Mouse (Mus musculus) limb, embryonic 11.5 days (tissue): ENCODE data around the gene Arhgef3. TPM values are rescaled to one million over a fixed set of nuclear protein-coding genes. Genes with fewer than 3 reads are reported as not detected.
A peak's percentile ranks its signal among the peaks of the same experiment; 100 is the strongest.

Experiments
- ATAC-seq: fragments of 200-750 bp; cut with Nextera tagmentation; 2 replicates; pipeline ENCODE4 v1.8.0; 2017; ENCODE audit warnings: low read depth; ENCODE audit not compliant: insufficient number of reproducible peaks, low FRiP score, low TSS enrichment
- DNase-seq: peaks from one replicate; pipeline ENCODE4 v3.0.0-alpha.2; 2015; ENCODE audit warnings: low spot score
- H3K27ac ChIP-seq: fragments of 300-500 bp; sonication (generic); replicated peaks from 2 replicates; pipeline ENCODE4 v1.5.1; 2014; ENCODE audit warnings: low read depth, mild to moderate bottlenecking, low read length
- H3K27me3 ChIP-seq: fragments of 300-500 bp; sonication (generic); 2 replicates; pipeline ENCODE4 v1.6.1; 2014; ENCODE audit warnings: mild to moderate bottlenecking, low read length, mixed read lengths; ENCODE audit not compliant: control insufficient read depth, insufficient read depth
- H3K36me3 ChIP-seq: fragments of 300-500 bp; sonication (generic); 2 replicates; pipeline ENCODE4 v1.6.1; 2014; ENCODE audit warnings: mild to moderate bottlenecking, low read length, moderate library complexity, mixed read lengths; ENCODE audit not compliant: control insufficient read depth, insufficient read depth
- H3K4me1 ChIP-seq: fragments of 300-500 bp; sonication (generic); 2 replicates; pipeline ENCODE4 v1.6.1; 2014; ENCODE audit warnings: low read length, mixed read lengths; ENCODE audit not compliant: control insufficient read depth, insufficient read depth
- H3K4me2 ChIP-seq: fragments of 300-500 bp; sonication (generic); 2 replicates; pipeline ENCODE4 v1.6.1; 2014; ENCODE audit warnings: low read depth, mild to moderate bottlenecking, moderate library complexity; ENCODE audit not compliant: severe bottlenecking
- H3K4me3 ChIP-seq: fragments of 300-500 bp; sonication (generic); 2 replicates; pipeline ENCODE4 v1.5.1; 2014; ENCODE audit warnings: low read depth, low read length
- H3K9ac ChIP-seq: fragments of 300-500 bp; sonication (generic); 2 replicates; pipeline ENCODE4 v1.6.1; 2014; ENCODE audit warnings: mild to moderate bottlenecking, low read length
- H3K9me3 ChIP-seq: fragments of 300-500 bp; sonication (generic); 2 replicates; pipeline ENCODE4 v1.6.1; 2016; ENCODE audit warnings: low read length; ENCODE audit not compliant: control insufficient read depth
- WGBS: fragments of 180-500 bp; shearing (Covaris S2); extraction: QIAGEN DNeasy Blood & Tissue Kit; methylation state at CpG from one replicate; pipeline ENCODE4 v1.1.7; 2014; 5-methylcytosine and 5-hydroxymethylcytosine counted together
- polyA plus RNA-seq: library from polyadenylated mRNA; unstranded; fragments of >200 nt; fragmentation: Nextera tagmentation; extraction: Ambion mirVana; gene quantifications from 2 replicates; pipeline ENCODE4 v1.2.1, GENCODE M21; 2014

The Arhgef3 gene
- polyA plus RNA-seq, 1 experiment from 2014 or later = 17.8 TPM

GRCm38 (mm10) chr14:27145171-27146045 is 30.7 kb downstream of the Arhgef3 start:
- no peak for ATAC-seq
- Histone ChIP-seq H3K9ac (no peak overlapping the region), H3K27me3 (no peaks in the 10 kb centered on the region), H3K4me2 (no peak overlapping the region), H3K4me3 (no peak overlapping the region), H3K9me3 (no peaks in the 10 kb centered on the region), H3K27ac (no peak overlapping the region), H3K4me1 (no peaks in the 10 kb centered on the region), H3K36me3 (no peaks in the 10 kb centered on the region)
- WGBS = 62% methylated on average over 8 of the region's 8 CpGs
- DNase-seq = peak; percentile 28

DNA sequence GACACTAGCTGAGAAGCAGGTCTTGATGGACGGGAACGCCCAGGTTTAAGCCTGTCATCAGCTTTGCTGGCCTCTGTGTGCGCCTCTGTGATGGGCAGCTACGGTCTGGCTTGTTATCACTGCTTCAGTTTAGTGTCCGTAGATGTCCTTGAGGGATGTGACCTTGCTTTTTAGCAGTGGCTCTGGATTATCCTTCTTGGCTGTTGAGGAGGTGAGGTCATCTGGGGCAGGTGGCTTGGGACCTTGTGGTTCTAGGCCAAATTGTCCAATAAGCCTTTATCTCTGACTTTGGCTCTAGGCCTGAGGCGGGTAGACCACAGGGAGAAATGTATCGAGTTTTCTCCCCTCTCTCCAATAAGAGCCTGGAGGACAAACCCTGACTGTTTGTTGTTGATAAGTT is 33.0 kb downstream of the Arhgef3 start:
- DNase-seq (no peak), ATAC-seq (no peak)
- Histone ChIP-seq H3K4me1 (peaks cover 10% of the 10 kb centered on the region; the same call in 1 of the 2 replicates), H3K4me3 (no peak overlapping the region), H3K9me3 (no peaks in the 10 kb centered on the region), H3K27me3 (no peaks in the 10 kb centered on the region), H3K27ac (no peak overlapping the region), H3K9ac (no peak overlapping the region), H3K4me2 (no peak overlapping the region), H3K36me3 (no peaks in the 10 kb centered on the region)
- 91% methylated on average over 7 of the region's 7 CpGs for WGBS

GRCm38 (mm10) chr14:27149401-27149800 is 34.7 kb downstream of the Arhgef3 start:
- Histone ChIP-seq H3K36me3 (no peaks in the 10 kb centered on the region), H3K4me2 (no peak overlapping the region), H3K27ac (no peak overlapping the region), H3K27me3 (no peaks in the 10 kb centered on the region), H3K4me1 (peaks cover 10% of the 10 kb centered on the region; the same call in 1 of the 2 replicates), H3K4me3 (no peak overlapping the region), H3K9me3 (no peaks in the 10 kb centered on the region), H3K9ac (no peak overlapping the region)
- ATAC-seq = no peak
- DNase-seq = no peak
- WGBS = 94% methylated on average over 5 of the region's 5 CpGs

- 53% methylated on average over 6 of the region's 6 CpGs for WGBS
- H3K4me2 ChIP-seq = no peak overlapping the region
- peaks cover 10% of the 10 kb centered on the region; the same call in 1 of the 2 replicates for H3K4me1 ChIP-seq
- no peak overlapping the region for H3K4me3 ChIP-seq
- no peaks in the 10 kb centered on the region for H3K27me3 ChIP-seq
- H3K9me3 ChIP-seq = no peaks in the 10 kb centered on the region
- no peaks in the 10 kb centered on the region for H3K36me3 ChIP-seq
- no peak overlapping the region for H3K9ac ChIP-seq
- no peak for ATAC-seq
- DNase-seq = no peak
- H3K27ac ChIP-seq = no peak overlapping the region
These were observed 35.4 kb downstream of the Arhgef3 start for GRCm38 (mm10) chr14:27150011-27150640.

GRCm38 (mm10) chr14:27151432-27151831 is 36.7 kb downstream of the Arhgef3 start:
- WGBS = 13% methylated on average over 8 of the region's 8 CpGs
- Histone ChIP-seq H3K9me3 (no peaks in the 10 kb centered on the region), H3K9ac (no peak overlapping the region), H3K27me3 (no peaks in the 10 kb centered on the region), H3K4me1 (peaks cover 10% of the 10 kb centered on the region; the same call in 1 of the 2 replicates), H3K4me3 (no peak overlapping the region), H3K27ac (no peak overlapping the region), H3K36me3 (no peaks in the 10 kb centered on the region), H3K4me2 (no peak overlapping the region)
- peak; percentile 70; the same call in 1 of the 2 replicates for ATAC-seq
- peak; percentile 64 for DNase-seq

DNA sequence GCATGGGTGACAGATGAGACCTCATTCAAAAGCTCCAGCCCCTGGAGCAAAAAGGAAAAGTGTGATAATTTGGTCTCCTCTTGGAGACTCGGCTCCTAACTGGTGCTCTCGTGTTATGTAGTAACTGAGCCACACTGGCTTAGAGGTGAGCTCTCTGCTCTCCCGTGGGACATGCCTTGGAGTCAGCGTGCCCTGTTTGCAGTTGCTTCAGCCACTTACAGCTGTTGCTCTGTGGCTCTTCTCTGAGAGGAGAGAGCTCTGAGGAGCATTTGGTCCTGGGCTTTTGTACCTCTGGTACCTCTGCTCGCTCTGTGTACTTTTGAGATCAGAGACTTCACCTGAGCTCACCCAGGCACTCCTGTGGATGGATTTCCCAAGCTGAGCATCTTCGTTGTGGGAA is 40.4 kb downstream of the Arhgef3 start:
- Histone ChIP-seq H3K4me2 (no peak overlapping the region), H3K4me1 (peaks cover 10% of the 10 kb centered on the region; the same call in 1 of the 2 replicates), H3K4me3 (no peak overlapping the region), H3K27ac (no peak overlapping the region), H3K36me3 (no peaks in the 10 kb centered on the region), H3K9me3 (no peaks in the 10 kb centered on the region), H3K27me3 (no peaks in the 10 kb centered on the region), H3K9ac (no peak overlapping the region)
- DNase-seq (no peak), ATAC-seq (no peak)
- 72% methylated on average over 6 of the region's 6 CpGs for WGBS

- Histone ChIP-seq H3K27ac (no peak overlapping the region), H3K4me2 (no peak overlapping the region), H3K36me3 (no peaks in the 10 kb centered on the region), H3K27me3 (no peaks in the 10 kb centered on the region), H3K4me1 (peaks cover 6% of the 10 kb centered on the region; the same call in 1 of the 2 replicates), H3K9me3 (no peaks in the 10 kb centered on the region), H3K4me3 (no peak overlapping the region), H3K9ac (no peak overlapping the region)
- WGBS = 83% methylated on average over 6 of the region's 6 CpGs
- DNase-seq (no peak), ATAC-seq (no peak)
These were observed 41.3 kb downstream of the Arhgef3 start for GRCm38 (mm10) chr14:27156032-27156431.

DNA sequence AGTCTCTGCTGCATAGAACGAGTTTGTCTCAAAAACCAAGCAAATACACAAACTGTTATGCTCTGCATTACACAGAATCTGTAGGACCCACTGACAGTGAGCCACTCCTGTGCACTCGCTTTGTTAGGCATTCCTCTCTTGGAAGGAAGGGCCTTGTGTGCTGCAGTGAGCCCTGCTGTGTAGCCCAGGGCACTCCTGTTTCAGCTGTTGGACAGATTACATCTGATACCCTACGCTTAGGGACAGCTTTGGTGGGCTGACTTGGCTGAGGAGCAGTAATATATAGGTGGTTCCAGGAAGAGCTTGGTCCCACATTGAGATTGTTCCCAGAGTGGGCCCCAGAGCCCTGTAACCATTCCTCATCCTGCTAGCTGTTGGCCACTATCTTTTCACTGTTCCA is 43.4 kb downstream of the Arhgef3 start:
- no peaks in the 10 kb centered on the region for H3K9me3 ChIP-seq
- no peak overlapping the region for H3K27ac ChIP-seq
- 66% methylated on average over 3 of the region's 3 CpGs for WGBS
- no peak overlapping the region for H3K4me2 ChIP-seq
- H3K27me3 ChIP-seq = no peaks in the 10 kb centered on the region
- DNase-seq (no peak), ATAC-seq (no peak)
- H3K4me3 ChIP-seq = no peak overlapping the region
- no peak overlapping the region for H3K9ac ChIP-seq
- no peaks in the 10 kb centered on the region for H3K36me3 ChIP-seq
- H3K4me1 ChIP-seq = no peaks in the 10 kb centered on the region
